ENCODE assay signal across 9 mouse cellular contexts in the genomic region with DNA sequence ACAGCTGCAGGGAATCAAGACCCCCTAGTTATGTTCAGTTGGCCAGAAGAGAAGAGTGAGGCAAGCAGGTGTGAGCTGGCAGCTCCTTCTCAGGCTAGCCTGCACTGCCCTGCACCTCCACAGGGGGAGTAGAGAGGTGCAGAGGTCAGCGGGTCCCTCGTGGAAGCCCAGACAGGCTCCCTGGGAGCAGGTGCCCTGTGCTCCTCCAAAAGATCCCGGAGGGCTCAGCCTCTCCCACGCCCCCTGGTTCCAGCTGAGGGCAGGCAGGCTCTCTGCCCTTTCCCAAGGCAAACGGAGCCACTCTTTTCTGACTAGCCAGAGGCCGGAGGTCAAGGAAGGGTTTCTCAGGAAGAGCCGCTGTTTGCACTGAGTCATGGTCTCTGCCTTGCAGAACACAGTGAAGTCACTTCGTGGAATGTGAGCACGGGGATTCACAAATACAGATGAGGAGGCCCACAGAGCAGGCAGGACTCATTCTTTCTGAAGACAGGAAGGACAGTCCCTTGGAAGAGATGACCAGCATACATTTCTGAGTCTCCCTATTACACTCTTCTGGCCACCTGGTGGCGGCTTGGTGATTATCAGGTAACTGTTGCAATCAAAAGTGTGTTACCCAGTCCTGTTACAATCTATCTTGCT. TPM values are rescaled to one million over a fixed set of nuclear protein-coding genes. Genes with fewer than 3 reads are reported as not detected.
DNase-seq lines count a peak whose midpoint lies in the region; ATAC-seq and TF ChIP-seq lines count a peak whose summit lies in the region.
"Had no signal": no experiment of that assay in that cellular context is flagged by ENCODE, and none has a peak within 500 bp of the region (broad histone marks: within the 10 kb centered on the region; RNA-seq: fewer than 3 reads in every experiment).

No protein-coding gene starts in this region.

- no peaks in the 10 kb centered on the region for H3K9me3 ChIP-seq in forebrain, embryonic 10.5 days
- H3K9me3 ChIP-seq in midbrain, embryonic 14.5 days (ENCODE audit: control insufficient read depth, low read length): no peaks in the 10 kb centered on the region

- ATAC-seq in midbrain, embryonic 14.5 days (ENCODE audit: low FRiP score, low TSS enrichment): no peak

- peak; percentile 51 for TF ChIP-seq CTCF in heart, adult 2 months (IDR thresholded peaks at IDR 0.05)

- no peak overlapping the region for H3K4me3 ChIP-seq in heart, adult 2 months
- H3K4me3 ChIP-seq in forebrain, embryonic 10.5 days: peak overlapping the region; percentile 30
- H3K4me3 ChIP-seq in midbrain, embryonic 14.5 days (replicated peaks; ENCODE audit: low read depth, low read length): no peak overlapping the region

- intact Hi-C loops in heart, adult 2 months (cut with DNase I): no loop called here

- peaks cover 20% of the 10 kb centered on the region for H3K27me3 ChIP-seq in heart, adult 2 months (ENCODE audit: control insufficient read depth, insufficient read depth, low read length)
- peaks cover 100% of the 10 kb centered on the region for H3K27me3 ChIP-seq in forebrain, embryonic 10.5 days (ENCODE audit: poor library complexity, severe bottlenecking)
- H3K27me3 ChIP-seq in midbrain, embryonic 14.5 days (ENCODE audit: control insufficient read depth, insufficient read depth, low read length): peaks cover 16% of the 10 kb centered on the region; the same call in 1 of the 2 replicates

- TF ChIP-seq EP300 in heart, adult 2 months (IDR thresholded peaks at IDR 0.05; ENCODE audit: insufficient read depth, low read depth, low read length): no peak

- no peaks in the 10 kb centered on the region for H3K79me2 ChIP-seq in heart, adult 2 months (replicated peaks; ENCODE audit: control insufficient read depth, insufficient read depth, low read length)

- no peak overlapping the region for H3K27ac ChIP-seq in heart, adult 2 months
- peak overlapping the region; percentile 88 for H3K27ac ChIP-seq in forebrain, embryonic 10.5 days
- peak overlapping the region; percentile 72 for H3K27ac ChIP-seq in midbrain, embryonic 14.5 days (replicated peaks; ENCODE audit: low read depth, low read length)

- WGBS in heart, adult 2 months: 13% methylated on average over 10 of the region's 10 CpGs
- WGBS in forebrain, embryonic 10.5 days: 4% methylated on average over 10 of the region's 10 CpGs
- 7% methylated on average over 10 of the region's 10 CpGs for WGBS in midbrain, embryonic 14.5 days

- H3K4me2 ChIP-seq in midbrain, embryonic 14.5 days (ENCODE audit: low read length): no peak overlapping the region

- TF ChIP-seq POLR2A in heart, adult 2 months (IDR thresholded peaks at IDR 0.05; ENCODE audit: insufficient read depth, low read depth, low read length): no peak

- no peaks in the 10 kb centered on the region for H3K4me1 ChIP-seq in heart, adult 2 months (ENCODE audit: control insufficient read depth, insufficient read depth, low read length)
- H3K4me1 ChIP-seq in forebrain, embryonic 10.5 days: peaks cover 100% of the 10 kb centered on the region
- peaks cover 69% of the 10 kb centered on the region for H3K4me1 ChIP-seq in midbrain, embryonic 14.5 days (ENCODE audit: control insufficient read depth, insufficient read depth, low read length)

- H3K9ac ChIP-seq in heart, adult 2 months (ENCODE audit: low read depth, low read length): no peak overlapping the region
- H3K9ac ChIP-seq in midbrain, embryonic 14.5 days (replicated peaks; ENCODE audit: low read length): no peak overlapping the region; the same call in 1 of the 2 replicates

- DNase-seq in heart, adult 2 months: no peak
- no peak for DNase-seq in heart, adult 11 months
- peak; percentile 62 for DNase-seq in ZHBTc4 (ENCODE audit: low read depth, low spot score)
- peak; percentile 75 for DNase-seq in forebrain, embryonic 10.5 days (ENCODE audit: extremely low spot score, low spot score)
- DNase-seq in kidney, postnatal 4 days: peak; percentile 67 to 74
- DNase-seq in midbrain, embryonic 14.5 days: peak; percentile 70
- peak; percentile 78 for DNase-seq in thymus, postnatal 4 days
- DNase-seq in gastrocnemius, adult 8-10 months (ENCODE audit: low spot score in 2 of 2): no peak

- no peaks in the 10 kb centered on the region for H3K36me3 ChIP-seq in heart, adult 2 months (ENCODE audit: control insufficient read depth, insufficient read depth, low read length)
- H3K36me3 ChIP-seq in forebrain, embryonic 10.5 days (replicated peaks): no peaks in the 10 kb centered on the region
- H3K36me3 ChIP-seq in midbrain, embryonic 14.5 days (ENCODE audit: control insufficient read depth, insufficient read depth, low read length): no peaks in the 10 kb centered on the region

RNA-seq across cellular contexts. Expression of a gene that starts 16.8 kb away (rescaled TPM):
- not detected for total RNA-seq in heart, adult 2 months (2021)
- polyA plus RNA-seq in heart, adult 2 months (2012; rRNA removed): 0.20 TPM in 1 of 2 replicates, not detected in the other
- 0.37 and 0.38 TPM in 2 replicates for polyA plus RNA-seq in forebrain, embryonic 10.5 days (2016; fragmentation: Nextera tagmentation; extraction: Ambion mirVana)
- 0.21 and 0.22 TPM in 2 replicates for polyA plus RNA-seq in midbrain, embryonic 14.5 days (2014; fragmentation: Nextera tagmentation; extraction: Ambion mirVana)
- not detected for total RNA-seq in gastrocnemius, adult 8-10 months (2022)
- polyA plus RNA-seq: frontal cortex, adult 2 months had no signal

RNA-seq across cellular contexts. Expression of a gene that starts 49.3 kb away (rescaled TPM):
- under 1 TPM; 0.26 to 0.27 TPM for total RNA-seq in heart, adult 2 months (2021)
- polyA plus RNA-seq in heart, adult 2 months (2012; rRNA removed): 0.23 TPM in 1 of 2 replicates, not detected in the other
- 0.14 TPM in 1 of 2 replicates, not detected in the other for polyA plus RNA-seq in forebrain, embryonic 10.5 days (2016; fragmentation: Nextera tagmentation; extraction: Ambion mirVana)
- polyA plus RNA-seq in midbrain, embryonic 14.5 days (2014; fragmentation: Nextera tagmentation; extraction: Ambion mirVana): not detected in 2 replicates
- 1 to 10 TPM in 1 of 4 experiments, under 1 TPM in 3; 0.72 to 2.2 (median 0.81) TPM for total RNA-seq in gastrocnemius, adult 8-10 months (2022)
- polyA plus RNA-seq: frontal cortex, adult 2 months had no signal

RNA-seq across cellular contexts. Expression of a gene that starts 59.1 kb away (rescaled TPM):
- total RNA-seq in heart, adult 2 months (2021): 1 to 10 TPM; 5.1 to 8.6 TPM
- polyA plus RNA-seq in heart, adult 2 months (2012; rRNA removed): 4.8 and 8.7 TPM in 2 replicates
- polyA plus RNA-seq in forebrain, embryonic 10.5 days (2016; fragmentation: Nextera tagmentation; extraction: Ambion mirVana): 14.3 TPM in 2 replicates
- polyA plus RNA-seq in midbrain, embryonic 14.5 days (2014; fragmentation: Nextera tagmentation; extraction: Ambion mirVana): 8.0 and 8.1 TPM in 2 replicates
- total RNA-seq in gastrocnemius, adult 8-10 months (2022): 1 to 10 TPM; 2.6 to 7.3 (median 6.1) TPM

RNA-seq across cellular contexts. Expression of a gene that starts 59.2 kb away (rescaled TPM):
- 100 to 1,000 TPM; 169 to 172 TPM for total RNA-seq in heart, adult 2 months (2021)
- polyA plus RNA-seq in heart, adult 2 months (2012; rRNA removed): 124 and 183 TPM in 2 replicates
- polyA plus RNA-seq in forebrain, embryonic 10.5 days (2016; fragmentation: Nextera tagmentation; extraction: Ambion mirVana): 874 and 908 TPM in 2 replicates
- 444 and 493 TPM in 2 replicates for polyA plus RNA-seq in midbrain, embryonic 14.5 days (2014; fragmentation: Nextera tagmentation; extraction: Ambion mirVana)
- 100 to 1,000 TPM in 1 of 4 experiments, 10 to 100 TPM in 3; 91.1 to 102 (median 92.6) TPM for total RNA-seq in gastrocnemius, adult 8-10 months (2022)

Comparison
In these comparisons a context has a peak if more than half of its experiments do, and no peak if none do; other contexts are left out.
1. DNase-seq: peak in ZHBTc4 (single experiment), forebrain, embryonic 10.5 days (single experiment), kidney, postnatal 4 days (2 of 2), midbrain, embryonic 14.5 days (single experiment) and thymus, postnatal 4 days (single experiment); none in heart, adult 2 months (0 of 2), heart, adult 11 months (single experiment) and gastrocnemius, adult 8-10 months (0 of 2).